Mouse (Mus musculus) 416B (cell line): ENCODE data around the gene Mga.
A peak's percentile ranks its signal among the peaks of the same experiment; 100 is the strongest.

ENCODE experiments used
- DNase-seq: peaks from one replicate; pipeline ENCODE4 v3.0.0; 2011; ENCODE audit warnings: low read depth

Mga gene

DNA sequence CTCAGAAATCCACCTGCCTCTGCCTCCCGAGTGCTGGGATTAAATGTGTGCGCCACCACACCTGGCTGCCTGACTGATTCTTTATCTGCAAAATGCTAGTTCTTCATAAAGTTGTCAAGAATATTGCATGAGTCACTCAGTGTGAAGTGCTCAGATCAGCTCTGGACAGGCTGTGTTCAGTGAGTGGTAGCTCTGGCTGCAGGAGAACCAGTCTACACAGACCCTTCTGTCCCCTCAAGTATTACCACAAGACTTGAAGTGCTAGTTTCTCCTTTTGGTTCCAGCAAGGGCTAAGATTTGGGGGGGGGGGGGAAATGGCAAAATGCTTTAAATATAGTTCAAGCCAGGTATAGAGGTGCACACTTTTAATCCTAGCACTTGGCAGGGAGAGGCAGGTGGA is 90.4 kb downstream of the Mga start:
- no peak for DNase-seq

DNA sequence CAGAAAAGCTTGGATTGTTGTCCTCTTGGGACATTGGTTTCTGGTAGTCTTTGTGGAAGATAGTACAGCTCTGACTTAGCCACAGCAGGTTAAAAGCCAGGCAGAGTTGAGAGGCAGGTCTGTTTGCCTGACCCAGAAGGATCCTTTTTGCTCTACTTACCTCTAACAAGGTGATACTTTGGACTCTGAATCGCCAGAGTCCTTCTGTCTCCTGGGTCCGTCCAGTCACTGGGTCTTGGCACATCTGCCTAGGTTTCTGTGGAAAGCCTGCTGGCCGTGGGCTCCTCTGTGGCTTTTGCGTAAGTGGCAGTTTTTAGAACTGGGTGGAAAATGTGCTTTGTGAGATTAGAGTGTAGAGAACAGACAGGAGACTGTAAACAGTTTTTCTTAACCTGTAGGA is 91.9 kb downstream of the Mga start:
- peak; percentile 25 for DNase-seq

DNA sequence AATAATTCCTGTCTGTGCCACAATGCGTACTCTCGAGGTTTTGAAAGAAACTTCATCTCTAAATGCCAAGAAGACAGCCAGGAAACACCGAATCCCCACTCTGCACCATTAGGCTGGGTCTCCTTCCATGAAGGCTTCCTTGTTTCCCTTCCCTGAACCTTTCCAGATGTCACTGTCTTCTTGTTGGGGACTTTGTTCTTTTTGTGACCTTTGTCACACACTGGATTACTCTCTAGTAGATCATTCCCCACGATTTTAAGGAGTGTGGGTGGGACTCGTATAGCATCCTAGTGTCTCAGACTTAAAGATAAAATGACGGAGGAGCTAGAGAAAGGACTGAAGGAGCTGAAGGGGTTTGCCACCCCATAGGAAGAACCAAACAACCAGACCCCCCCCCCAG is 93.9 kb downstream of the Mga start:
- no peak for DNase-seq

DNA sequence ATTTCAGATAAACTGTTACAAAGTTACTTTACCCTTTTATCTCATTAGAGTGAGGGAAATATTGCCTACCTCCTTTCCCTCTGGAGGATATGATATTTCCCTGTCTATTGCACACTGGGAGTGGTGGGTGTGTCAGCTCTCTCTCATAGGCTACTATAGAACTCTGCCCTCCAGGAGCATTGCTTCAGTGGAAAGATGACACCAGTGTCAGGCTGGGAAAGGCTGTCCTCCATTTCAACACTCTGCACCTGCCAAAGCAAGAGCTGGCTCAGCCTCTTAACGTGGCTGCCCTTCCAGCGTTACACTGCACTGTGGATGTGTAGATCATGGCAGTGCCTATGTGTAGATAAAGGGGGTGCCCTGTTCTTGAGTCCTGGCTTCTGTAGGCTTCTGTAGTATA is 95.3 kb downstream of the Mga start:
- no peak for DNase-seq

DNA sequence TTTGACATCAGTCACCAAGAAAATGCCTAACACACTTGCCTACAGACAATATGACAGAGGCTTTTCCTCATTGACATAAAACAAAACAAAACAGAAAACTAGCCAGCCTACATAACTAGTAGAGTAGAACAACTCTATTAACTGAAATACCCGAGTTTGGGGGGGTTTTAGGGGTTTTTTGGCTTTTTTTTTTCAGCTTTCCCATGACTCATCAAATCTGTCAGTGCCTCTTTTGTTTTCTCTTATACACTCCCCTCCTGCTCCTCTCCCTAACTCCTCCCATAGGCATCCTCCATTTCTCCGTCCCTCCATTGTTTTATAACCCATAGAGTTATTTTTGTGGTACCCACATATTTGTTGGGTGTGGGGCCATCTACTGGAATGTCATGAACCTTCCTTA is 96.5 kb downstream of the Mga start:
- no peak for DNase-seq

DNA sequence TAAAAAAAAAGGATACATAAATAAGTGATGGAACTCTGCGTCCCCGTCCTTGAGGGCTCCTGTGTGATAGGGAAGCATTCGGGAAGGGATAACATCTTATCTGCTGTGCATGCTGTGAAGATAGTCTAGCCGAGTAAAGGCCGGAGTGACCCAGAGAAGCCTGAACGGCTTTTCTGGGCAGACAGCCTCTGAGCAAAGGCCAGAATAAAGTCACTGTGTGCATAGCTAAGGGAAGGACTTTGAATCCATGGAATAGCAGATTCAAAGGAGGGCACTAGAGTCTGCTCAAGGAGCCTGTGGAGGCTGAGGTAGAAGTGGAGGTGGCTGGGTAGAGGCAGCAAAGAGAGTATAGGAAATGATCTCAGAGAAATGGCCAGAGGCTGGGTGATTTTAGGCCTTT is 97.8 kb downstream of the Mga start:
- DNase-seq, result no peak

DNA sequence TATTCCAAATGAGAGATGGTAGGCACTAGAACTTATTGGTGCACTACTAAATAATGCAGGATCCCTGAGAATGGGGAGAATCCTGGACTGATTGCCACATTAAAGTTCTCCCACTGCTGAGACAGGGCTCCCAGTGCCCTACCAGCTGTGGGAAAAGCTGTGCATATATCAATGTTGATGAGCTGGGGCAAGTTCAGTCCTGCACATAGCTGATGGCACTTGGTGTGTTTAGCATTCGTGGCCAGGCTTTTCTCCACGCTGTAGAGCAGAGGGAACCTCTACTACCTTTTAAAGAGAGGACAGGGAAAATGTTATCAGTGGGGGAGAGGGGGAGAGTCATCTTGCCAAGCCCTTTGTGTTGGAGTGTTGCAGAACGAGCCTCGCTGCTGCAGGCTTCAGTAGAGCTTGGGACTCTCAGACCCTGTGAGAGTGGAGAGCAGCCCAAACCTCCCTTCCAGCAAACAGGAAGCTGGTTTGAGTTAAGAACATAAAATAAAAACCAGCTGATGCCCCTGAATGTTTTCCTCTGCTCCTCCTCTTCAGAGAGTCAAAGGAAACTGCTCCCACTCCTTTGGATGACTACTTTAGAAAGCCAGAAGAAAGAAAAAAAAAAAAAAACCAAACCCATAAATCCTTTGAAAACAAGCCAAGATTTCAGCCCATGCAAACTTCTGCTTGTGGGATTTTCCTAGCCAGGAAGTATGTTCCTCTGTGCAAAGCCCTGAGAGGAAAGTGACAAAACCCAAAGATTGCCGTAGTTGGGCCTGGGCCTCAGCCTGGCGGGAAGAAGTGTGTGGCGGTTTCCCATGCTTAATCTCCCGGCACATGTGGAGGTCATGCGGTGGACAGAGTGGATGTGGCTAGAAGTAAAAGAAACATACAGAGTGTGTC is 98.6 kb downstream of the Mga start:
- peak; percentile 48 for DNase-seq

DNA sequence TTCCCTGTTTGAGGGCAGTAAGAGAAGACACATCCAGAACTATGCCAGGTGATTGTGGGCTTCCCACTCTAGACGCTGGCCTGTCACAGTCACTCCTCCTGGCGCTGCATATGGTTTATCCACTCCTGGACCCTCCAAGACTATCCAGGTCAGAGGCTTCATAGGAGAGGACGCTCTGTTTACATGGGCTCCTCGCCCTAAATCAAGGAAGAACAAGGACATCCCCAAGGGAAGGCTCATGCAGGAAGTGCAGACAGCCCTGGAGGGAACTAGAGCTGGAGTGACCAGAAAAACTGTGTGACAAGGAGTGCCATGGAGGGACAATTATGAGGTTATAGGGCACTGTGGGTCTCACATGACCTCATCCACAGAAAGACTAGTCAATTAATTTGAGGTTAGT is 100.3 kb downstream of the Mga start:
- no peak for DNase-seq

DNA sequence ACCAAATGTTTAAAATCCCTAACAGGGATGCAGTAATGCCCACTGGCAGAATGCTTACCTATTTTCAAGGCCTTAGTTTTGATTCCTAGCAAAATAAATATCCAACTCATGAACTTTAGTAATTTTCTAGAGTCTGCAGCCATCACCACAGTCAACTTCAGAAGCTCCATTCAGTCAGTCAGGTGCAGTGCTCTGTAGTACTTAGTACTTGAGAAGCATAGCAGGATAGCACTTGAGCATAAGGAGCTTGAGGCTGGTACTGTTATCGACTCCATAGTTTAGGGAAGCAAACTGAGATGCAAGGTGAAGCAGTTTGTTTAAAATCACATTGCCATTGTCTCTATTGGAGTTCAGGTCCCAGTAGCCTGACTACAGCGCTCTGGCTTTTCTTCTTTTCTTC is 102.7 kb downstream of the Mga start:
- no peak for DNase-seq

DNA sequence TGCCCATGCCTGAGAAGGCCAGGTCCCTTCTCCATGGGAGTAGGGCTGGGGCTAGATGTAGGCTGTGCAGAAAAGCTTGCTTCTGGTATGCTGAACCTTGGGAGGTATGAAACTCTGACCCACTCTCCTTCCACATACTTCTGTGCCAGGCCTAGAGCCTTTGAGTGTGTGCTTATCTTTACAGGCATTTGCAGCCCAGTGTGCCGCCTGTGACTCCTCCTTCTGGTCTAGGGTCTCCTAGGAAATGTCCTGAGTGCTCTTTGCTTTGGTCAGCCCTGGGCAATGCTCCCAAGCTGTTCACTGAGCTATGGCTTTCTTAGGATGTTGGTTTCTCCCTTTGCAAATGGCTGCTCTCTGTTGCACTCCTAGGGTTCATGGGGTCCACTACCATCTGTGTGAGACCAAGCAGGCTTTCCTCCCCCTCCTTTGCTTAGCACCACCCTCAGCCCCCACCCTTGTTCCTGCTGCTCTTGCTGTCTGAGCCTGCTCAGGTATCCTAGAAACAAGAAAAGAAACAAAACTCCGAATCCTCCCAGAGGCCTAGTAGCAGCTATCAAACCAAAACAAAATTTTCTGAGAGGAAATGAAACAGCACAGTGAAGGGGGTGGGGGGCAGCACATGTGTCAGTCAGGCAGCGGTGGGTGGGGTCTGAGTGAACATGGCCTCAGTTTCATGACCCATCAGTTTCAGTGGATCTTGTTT is 104.0 kb downstream of the Mga start:
- DNase-seq, result no peak

DNA sequence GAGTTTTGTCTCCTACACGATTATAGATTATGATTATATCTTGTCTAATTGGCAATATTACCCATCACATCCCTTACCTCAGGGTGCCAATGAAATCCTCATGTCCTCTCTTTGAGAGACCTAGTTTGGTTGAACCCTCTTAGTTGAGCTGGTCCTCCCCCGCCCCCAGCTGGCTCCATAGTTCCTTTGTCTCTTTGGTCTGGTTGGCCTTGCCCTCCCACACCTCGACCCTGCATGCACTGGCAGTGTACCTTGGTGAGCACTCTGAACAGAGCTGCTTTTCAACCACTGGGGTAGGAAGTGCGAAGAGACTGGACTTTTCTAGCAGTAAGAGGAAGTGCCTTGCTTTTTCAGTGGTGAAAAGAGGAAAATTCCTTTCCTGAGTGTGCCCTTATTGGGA is 104.9 kb downstream of the Mga start:
- no peak for DNase-seq

DNA sequence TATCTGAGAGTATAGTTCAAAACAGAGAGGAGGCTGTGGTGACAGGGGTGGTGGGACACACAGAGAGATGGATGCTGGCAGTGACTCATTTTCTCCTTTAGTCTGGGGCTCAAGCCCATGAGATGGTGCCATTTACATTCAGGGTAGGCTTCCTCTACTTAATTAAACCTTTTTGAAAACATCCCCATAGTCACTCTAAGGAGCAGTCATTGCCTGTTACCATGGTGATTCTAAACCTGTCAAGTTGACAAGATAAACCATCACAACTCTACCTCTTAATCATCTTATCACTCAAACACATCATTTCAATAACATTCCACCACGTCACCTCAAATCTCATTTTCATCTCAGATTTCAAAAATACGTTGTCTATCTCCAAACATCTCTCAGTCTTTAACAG is 106.9 kb downstream of the Mga start:
- no peak for DNase-seq

DNA sequence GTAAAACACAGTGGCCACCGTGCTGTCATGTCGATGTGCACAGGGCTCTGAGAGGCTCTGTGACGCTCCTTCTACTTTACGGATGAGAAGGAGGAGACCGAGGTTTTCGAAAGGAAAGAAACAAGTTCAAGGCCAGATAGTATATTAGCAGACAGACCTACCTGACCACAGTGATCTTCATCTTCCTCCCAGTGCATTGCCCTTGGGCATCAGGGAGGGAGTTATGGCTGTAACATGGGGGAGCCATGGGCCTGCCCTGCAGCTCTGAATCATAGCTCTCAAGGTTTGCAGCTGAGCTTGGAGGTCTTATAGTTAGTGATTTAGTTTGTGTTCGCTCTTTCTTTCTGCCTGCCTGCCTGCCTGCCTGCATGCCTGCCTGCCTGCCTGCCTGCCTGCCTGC is 109.7 kb downstream of the Mga start:
- DNase-seq, result no peak

DNA sequence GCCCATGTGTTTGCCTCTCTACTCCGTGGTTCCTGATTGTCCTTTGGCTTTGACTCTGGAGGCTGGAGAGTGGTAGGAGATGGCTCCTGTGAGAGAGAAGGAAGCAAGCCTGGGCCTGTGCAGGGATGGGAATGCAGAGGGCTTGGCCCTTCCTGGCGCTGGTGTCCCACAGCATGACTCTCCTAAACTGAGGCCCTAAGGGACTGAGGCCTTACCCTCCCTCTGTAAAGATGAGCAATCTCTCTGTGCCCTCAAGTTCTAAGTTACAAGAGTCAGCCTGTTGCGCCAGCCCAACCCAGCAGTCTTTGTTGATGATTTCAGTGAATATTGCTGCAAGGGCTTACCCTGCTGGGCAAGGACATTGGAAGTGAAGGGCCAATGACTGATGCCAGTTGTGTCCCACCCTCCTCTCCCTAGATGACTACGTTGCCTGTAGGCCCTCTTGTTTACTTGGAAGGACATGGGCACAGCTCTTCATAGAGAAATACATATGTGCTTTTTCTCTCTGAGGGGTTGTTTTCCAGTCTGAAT is 110.7 kb downstream of the Mga start:
- peak; percentile 14 for DNase-seq

DNA sequence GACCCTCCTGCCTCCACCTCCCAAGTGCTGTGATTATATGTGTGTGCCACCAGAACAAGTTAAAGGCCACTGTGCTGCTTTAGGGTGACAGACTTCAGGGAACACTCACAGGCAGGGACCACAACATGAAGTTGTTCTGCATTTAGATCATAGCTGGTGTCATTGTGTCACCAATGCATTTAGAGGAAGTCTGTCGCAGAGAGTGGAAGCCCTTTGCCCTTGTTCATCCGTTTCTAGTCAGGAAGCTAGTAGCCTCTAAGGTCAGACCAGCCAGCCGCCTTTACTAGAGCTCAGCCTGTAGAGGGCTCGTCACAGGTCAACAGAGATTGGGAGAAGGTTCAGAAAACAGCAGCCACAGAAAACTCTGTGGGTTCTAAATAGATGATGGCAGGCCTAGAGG is 111.6 kb downstream of the Mga start:
- peak; percentile 74 for DNase-seq

DNA sequence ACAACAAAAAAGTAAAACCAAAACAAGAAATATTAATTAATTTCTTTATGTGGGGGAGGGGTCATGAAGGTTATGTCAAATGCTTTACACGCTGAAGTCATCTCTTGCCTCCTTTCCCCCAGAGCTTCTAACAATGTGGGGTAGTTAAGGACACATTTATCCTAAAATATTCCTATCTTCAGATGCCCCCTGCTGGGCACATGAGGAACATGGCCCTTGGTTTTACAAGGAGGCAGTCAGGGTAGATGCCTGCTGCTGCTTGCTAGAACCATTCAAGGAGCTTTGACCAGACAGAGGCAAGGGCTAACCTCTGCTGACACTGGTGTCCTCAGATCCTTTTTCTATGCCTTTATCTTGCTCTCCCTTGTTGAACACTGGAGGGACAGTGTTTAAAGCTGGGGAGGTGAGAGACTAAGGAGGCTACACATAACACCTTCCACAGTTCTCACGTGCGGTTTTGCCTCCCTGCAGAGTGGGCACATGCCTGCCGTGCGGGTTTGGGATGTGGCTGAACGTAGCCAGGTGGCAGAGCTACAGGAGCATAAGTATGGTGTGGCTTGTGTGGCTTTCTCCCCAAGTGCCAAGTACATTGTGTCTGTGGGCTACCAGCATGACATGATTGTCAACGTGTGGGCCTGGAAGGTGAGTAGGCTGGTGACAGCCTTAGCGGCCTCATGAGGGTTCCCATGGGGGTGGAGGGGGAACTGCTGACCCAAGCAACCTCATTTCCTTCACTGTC is 114.6 kb downstream of the Mga start:
- DNase-seq, result peak; percentile 76

DNA sequence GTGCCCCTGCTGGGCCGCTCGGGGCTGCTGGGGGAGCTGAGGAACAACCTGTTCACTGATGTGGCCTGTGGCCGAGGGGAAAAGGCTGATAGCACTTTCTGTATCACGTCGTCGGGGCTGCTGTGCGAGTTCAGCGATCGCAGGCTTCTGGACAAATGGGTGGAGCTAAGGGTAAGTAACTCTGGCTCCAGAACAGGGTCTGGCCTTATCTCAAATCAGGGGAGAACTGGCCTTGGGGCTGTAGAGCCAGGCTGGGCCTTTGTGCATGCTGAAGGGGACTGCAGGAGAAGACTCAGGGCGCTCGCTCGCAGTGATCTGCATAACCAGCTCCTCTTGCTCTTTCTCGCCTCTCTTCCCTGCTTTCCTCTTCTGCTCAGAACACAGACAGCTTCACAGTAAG is 115.9 kb downstream of the Mga start:
- DNase-seq, result no peak

DNA sequence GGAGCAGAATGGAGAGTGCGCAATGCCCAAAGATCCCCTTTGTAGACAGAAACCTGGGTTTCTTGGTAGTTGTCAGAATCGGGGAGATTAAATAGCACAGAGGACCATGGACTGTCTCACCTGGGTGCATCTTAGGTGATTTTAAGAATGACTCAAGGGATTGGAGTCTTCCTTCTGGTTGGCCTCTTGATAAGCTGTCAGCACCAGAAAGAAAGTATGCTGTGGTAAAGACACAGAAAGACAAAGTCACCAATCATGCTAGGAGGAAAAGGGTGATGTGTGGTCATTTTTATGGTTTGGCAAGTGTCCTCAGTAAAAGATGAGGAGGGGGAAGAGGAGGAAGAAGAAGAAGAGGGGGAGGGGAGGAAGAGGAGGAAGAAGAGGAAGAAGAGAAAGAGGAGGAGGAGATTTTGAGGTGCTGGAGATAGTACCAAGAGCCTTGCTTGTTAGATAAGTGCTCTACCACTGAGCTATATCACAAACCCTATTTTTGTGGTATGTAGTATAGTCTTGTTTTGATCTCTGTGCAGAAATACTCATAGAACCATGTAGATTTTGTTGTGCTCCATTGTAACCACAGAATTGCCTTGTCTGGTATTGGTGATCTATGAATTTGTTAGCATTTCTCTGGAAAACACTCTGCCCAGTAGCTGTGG is 116.9 kb downstream of the Mga start:
- no peak for DNase-seq

DNA sequence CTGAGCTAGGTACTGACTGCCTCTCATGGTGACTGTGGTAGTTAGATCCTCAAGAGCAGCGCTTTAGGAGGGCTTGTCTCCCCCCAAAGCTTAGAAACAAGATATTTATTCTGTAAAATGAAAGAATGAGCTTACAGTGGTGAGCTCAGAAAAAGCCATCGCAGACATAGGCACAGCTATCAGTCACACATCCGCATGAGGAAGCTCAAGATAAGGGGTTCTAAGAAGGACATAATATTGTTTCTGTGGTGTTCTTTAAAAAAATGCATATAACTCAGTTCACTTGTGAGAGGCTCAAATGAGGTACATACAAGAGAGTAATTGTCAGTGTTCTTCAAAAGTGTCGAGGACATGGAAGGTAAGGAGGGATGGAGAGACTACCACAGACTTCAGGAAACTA is 118.9 kb downstream of the Mga start:
- no peak for DNase-seq

DNA sequence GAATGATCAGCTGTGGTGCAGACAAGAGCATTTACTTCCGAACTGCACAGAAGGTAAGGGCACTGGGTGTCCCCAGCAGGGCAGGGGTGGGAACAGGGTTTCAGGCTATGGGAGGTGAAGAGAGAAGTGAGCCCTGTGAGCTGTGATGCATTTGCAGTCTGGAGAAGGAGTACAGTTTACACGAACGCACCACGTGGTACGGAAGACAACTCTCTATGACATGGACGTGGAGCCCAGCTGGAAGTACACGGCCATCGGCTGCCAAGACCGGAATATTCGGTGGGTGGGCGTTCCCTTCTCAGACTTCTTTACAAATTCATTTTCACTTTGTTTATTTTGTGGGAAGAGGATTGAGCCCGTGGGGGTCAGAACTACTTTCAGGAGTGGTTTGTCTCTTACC is 120.6 kb downstream of the Mga start:
- no peak for DNase-seq
